Mouse (Mus musculus) neural tube, embryonic 13.5 days (tissue): Measurements from ENCODE around the gene Slc22a15. TPM values are rescaled to one million over a fixed set of nuclear protein-coding genes. Genes with fewer than 3 reads are reported as not detected.
"Not testable (repeated sequence)": the region's sequence is repeated elsewhere in the genome, so short reads cannot be mapped to it uniquely, and the experiment has no call there.

Experiments used
- ATAC-seq: fragments of 200-750 bp; cut with Nextera tagmentation; 2 replicates; pipeline ENCODE4 v1.8.0; 2017; ENCODE audit warnings: low read depth, mild to moderate bottlenecking, moderate TSS enrichment, moderate library complexity
- H3K27ac ChIP-seq: fragments of 300-500 bp; sonication (generic); replicated peaks from 2 replicates; pipeline ENCODE4 v1.5.1; 2015; ENCODE audit warnings: moderate library complexity, mild to moderate bottlenecking, inconsistent platforms
- H3K27me3 ChIP-seq: fragments of 300-500 bp; sonication (generic); 2 replicates; pipeline ENCODE4 v1.6.1; 2015; ENCODE audit warnings: mild to moderate bottlenecking, inconsistent platforms
- H3K36me3 ChIP-seq: fragments of 300-500 bp; sonication (generic); 2 replicates; pipeline ENCODE4 v1.6.1; 2015; ENCODE audit warnings: mild to moderate bottlenecking, inconsistent platforms
- H3K4me1 ChIP-seq: fragments of 300-500 bp; sonication (generic); replicated peaks from 2 replicates; pipeline ENCODE4 v1.6.1; 2015; ENCODE audit warnings: inconsistent platforms
- H3K4me2 ChIP-seq: fragments of 300-500 bp; sonication (generic); 2 replicates; pipeline ENCODE4 v1.6.1; 2015; ENCODE audit warnings: inconsistent platforms, mild to moderate bottlenecking, moderate library complexity
- H3K4me3 ChIP-seq: fragments of 300-500 bp; sonication (generic); 2 replicates; pipeline ENCODE4 v1.5.1; 2015; ENCODE audit warnings: mild to moderate bottlenecking, inconsistent platforms
- H3K9ac ChIP-seq: fragments of 300-500 bp; sonication (generic); 2 replicates; pipeline ENCODE4 v1.6.1; 2015; ENCODE audit warnings: moderate library complexity, mild to moderate bottlenecking, inconsistent platforms
- H3K9me3 ChIP-seq: fragments of 300-500 bp; sonication (generic); 2 replicates; pipeline ENCODE4 v1.6.1; 2016; ENCODE audit warnings: inconsistent platforms
- WGBS: fragments of 180-500 bp; shearing (Covaris S2); methylation state at CpG from one replicate; pipeline ENCODE4 v1.1.7; 2015; 5-methylcytosine and 5-hydroxymethylcytosine counted together
- polyA plus RNA-seq: library from polyadenylated mRNA; unstranded; fragments of >200 nt; fragmentation: Nextera tagmentation; extraction: Ambion mirVana; gene quantifications from 2 replicates; pipeline ENCODE4 v1.2.1, GENCODE M21; 2015

The Slc22a15 gene
- polyA plus RNA-seq, 1 experiment from 2014 or later: 8.8 TPM

GRCm38 (mm10) chr3:101827220-101827715, 97.0 kb downstream of the Slc22a15 start:
- no peak overlapping the region for H3K9ac ChIP-seq
- no peak overlapping the region for H3K4me3 ChIP-seq
- H3K27me3 ChIP-seq: no peaks in the 10 kb centered on the region; the same call in 1 of the 2 replicates
- no peaks in the 10 kb centered on the region for H3K36me3 ChIP-seq
- no peak overlapping the region for H3K27ac ChIP-seq
- no peaks in the 10 kb centered on the region for H3K9me3 ChIP-seq
- H3K4me2 ChIP-seq: no peak overlapping the region
- no peak for ATAC-seq
- H3K4me1 ChIP-seq: no peaks in the 10 kb centered on the region
- WGBS: 84% methylated on average over 6 of the region's 6 CpGs

DNA sequence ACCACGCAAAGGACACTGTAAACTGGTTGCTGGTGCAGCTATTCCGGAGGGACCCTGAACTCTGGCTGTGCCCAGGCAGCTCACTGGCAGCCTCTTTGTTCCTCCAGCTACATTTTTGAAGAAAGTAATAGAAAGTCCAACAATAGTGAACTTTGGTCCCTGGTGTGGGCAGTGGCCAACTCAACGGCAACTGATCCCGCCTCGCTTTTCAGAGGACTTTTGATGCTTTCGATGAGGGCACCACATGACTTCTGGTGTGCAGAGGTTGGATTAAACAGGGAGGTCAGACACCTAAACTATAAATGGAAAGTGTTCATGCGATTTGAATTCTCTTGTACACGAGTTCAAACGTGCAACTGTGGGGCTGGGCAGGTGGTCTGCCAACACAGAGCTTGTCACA, 99.9 kb downstream of the Slc22a15 start:
- Histone ChIP-seq H3K36me3 (no peaks in the 10 kb centered on the region), H3K4me1 (no peaks in the 10 kb centered on the region), H3K9ac (no peak overlapping the region), H3K27me3 (no peaks in the 10 kb centered on the region), H3K9me3 (no peaks in the 10 kb centered on the region), H3K4me3 (no peak overlapping the region), H3K4me2 (no peak overlapping the region), H3K27ac (no peak overlapping the region)
- WGBS: 89% methylated on average over 9 of the region's 9 CpGs
- ATAC-seq: no peak

GRCm38 (mm10) chr3:101822052-101822451, 102.2 kb downstream of the Slc22a15 start:
- no peaks in the 10 kb centered on the region for H3K36me3 ChIP-seq
- WGBS: 78% methylated on average over 5 of the region's 5 CpGs
- no peaks in the 10 kb centered on the region for H3K9me3 ChIP-seq
- no peak overlapping the region for H3K27ac ChIP-seq
- H3K4me1 ChIP-seq: no peaks in the 10 kb centered on the region
- no peak overlapping the region for H3K9ac ChIP-seq
- no peak overlapping the region for H3K4me2 ChIP-seq
- no peaks in the 10 kb centered on the region for H3K27me3 ChIP-seq
- no peak for ATAC-seq
- no peak overlapping the region for H3K4me3 ChIP-seq

GRCm38 (mm10) chr3:101820708-101821107, 103.5 kb downstream of the Slc22a15 start:
- WGBS: 82% methylated on average over 3 of the region's 3 CpGs
- H3K4me1 ChIP-seq, H3K9ac ChIP-seq, H3K4me2 ChIP-seq, H3K27me3 ChIP-seq, H3K27ac ChIP-seq, H3K36me3 ChIP-seq, ATAC-seq, H3K4me3 ChIP-seq, H3K9me3 ChIP-seq: not testable (repeated sequence)

- 0 out of 2 replicates have a peak, but pooled peaks cover 4% of the 10 kb centered on the region for H3K4me1 ChIP-seq
- H3K27me3 ChIP-seq: no peaks in the 10 kb centered on the region
- no peaks in the 10 kb centered on the region for H3K9me3 ChIP-seq
- H3K27ac ChIP-seq: no peak overlapping the region
- H3K36me3 ChIP-seq: no peaks in the 10 kb centered on the region
- H3K4me2 ChIP-seq: no peak overlapping the region
- H3K9ac ChIP-seq: no peak overlapping the region
- WGBS: 87% methylated on average over 3 of the region's 3 CpGs
- H3K4me3 ChIP-seq: no peak overlapping the region
- no peak for ATAC-seq
Measured at GRCm38 (mm10) chr3:101816006-101816405, 108.2 kb downstream of the Slc22a15 start.

DNA sequence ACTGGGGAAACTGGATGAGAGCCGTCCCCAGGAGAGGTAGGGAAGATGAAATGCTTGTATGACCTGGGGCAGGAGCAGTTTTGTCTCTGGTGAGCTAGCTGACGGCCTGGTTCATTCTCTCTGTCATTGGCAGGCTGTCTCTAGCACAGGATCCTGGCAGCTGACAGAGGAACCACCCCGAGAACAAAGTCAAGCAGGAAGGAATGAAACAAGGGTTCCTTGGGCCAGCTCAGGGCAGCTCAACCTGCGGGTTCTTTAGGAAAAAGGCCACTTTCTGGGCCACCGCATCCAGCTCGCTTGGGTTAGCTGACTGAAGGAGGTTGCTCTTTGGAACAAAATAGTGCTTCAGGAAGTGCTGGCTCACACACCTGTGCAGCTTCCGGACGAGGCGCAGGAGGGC, 109.5 kb downstream of the Slc22a15 start:
- no peak overlapping the region for H3K4me3 ChIP-seq
- no peak overlapping the region for H3K9ac ChIP-seq
- no peak overlapping the region for H3K4me2 ChIP-seq
- no peak overlapping the region for H3K27ac ChIP-seq
- no peaks in the 10 kb centered on the region for H3K9me3 ChIP-seq
- H3K4me1 ChIP-seq: 0 out of 2 replicates have a peak, but pooled peaks cover 4% of the 10 kb centered on the region
- H3K27me3 ChIP-seq: 0 out of 2 replicates have a peak, but pooled peaks cover 3% of the 10 kb centered on the region
- ATAC-seq: no peak
- no peaks in the 10 kb centered on the region for H3K36me3 ChIP-seq
- WGBS: 82% methylated on average over 9 of the region's 9 CpGs

- H3K4me1 ChIP-seq: peaks cover 12% of the 10 kb centered on the region; the same call in 1 of the 2 replicates
- no peak overlapping the region for H3K27ac ChIP-seq
- H3K36me3 ChIP-seq: no peaks in the 10 kb centered on the region
- peak; percentile 88 for ATAC-seq
- no peaks in the 10 kb centered on the region for H3K9me3 ChIP-seq
- 62% methylated on average over 10 of the region's 10 CpGs for WGBS
- no peak overlapping the region for H3K9ac ChIP-seq
- H3K4me2 ChIP-seq: no peak overlapping the region
- 0 out of 2 replicates have a peak, but pooled peaks cover 3% of the 10 kb centered on the region for H3K27me3 ChIP-seq
- no peak overlapping the region for H3K4me3 ChIP-seq
Measured at GRCm38 (mm10) chr3:101812341-101812962, 111.8 kb downstream of the Slc22a15 start.

DNA sequence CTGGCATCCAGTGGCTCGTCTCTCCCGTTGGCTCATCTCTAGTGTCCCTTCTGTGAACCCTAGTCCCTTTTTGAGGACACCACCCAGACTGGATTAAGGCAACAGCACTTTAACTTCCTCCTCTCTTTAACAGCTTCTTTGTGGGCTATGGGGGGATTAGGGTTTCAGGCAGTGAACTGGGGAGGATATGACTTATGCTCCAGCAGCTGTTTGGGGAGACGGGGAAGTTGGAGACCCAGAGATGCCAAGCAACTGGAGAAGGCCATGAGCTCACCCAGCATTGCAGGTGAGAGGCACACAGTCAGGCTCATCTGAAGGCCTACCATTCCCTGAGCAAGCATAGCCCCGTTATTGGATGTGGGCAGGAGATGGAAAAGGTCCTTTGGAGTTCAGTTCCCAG, 112.3 kb downstream of the Slc22a15 start:
- no peak for ATAC-seq
- H3K27ac ChIP-seq: no peak overlapping the region
- H3K9me3 ChIP-seq: no peaks in the 10 kb centered on the region
- H3K4me3 ChIP-seq: no peak overlapping the region
- peaks cover 17% of the 10 kb centered on the region for H3K4me1 ChIP-seq
- no peaks in the 10 kb centered on the region for H3K36me3 ChIP-seq
- 0 out of 2 replicates have a peak, but pooled peaks cover 3% of the 10 kb centered on the region for H3K27me3 ChIP-seq
- 78% methylated on average over 4 of the region's 4 CpGs for WGBS
- no peak overlapping the region for H3K4me2 ChIP-seq
- H3K9ac ChIP-seq: no peak overlapping the region

GRCm38 (mm10) chr3:101807646-101808045, 116.6 kb downstream of the Slc22a15 start:
- no peaks in the 10 kb centered on the region for H3K36me3 ChIP-seq
- H3K9ac ChIP-seq: no peak overlapping the region
- no peaks in the 10 kb centered on the region for H3K9me3 ChIP-seq
- peaks cover 44% of the 10 kb centered on the region for H3K4me1 ChIP-seq
- no peak for ATAC-seq
- 0 out of 2 replicates have a peak, but pooled peaks cover 3% of the 10 kb centered on the region for H3K27me3 ChIP-seq
- no peak overlapping the region for H3K4me3 ChIP-seq
- H3K27ac ChIP-seq: 0 out of 2 replicates have a peak overlapping the region, but pooled peaks have one; percentile 2
- no peak overlapping the region for H3K4me2 ChIP-seq
- 90% methylated on average over 6 of the region's 6 CpGs for WGBS

GRCm38 (mm10) chr3:101806941-101807340, 117.3 kb downstream of the Slc22a15 start:
- Histone ChIP-seq H3K4me2 (no peak overlapping the region), H3K27me3 (0 out of 2 replicates have a peak, but pooled peaks cover 3% of the 10 kb centered on the region), H3K36me3 (no peaks in the 10 kb centered on the region), H3K4me3 (no peak overlapping the region), H3K9ac (no peak overlapping the region), H3K4me1 (peaks cover 40% of the 10 kb centered on the region), H3K27ac (0 out of 2 replicates have a peak overlapping the region, but pooled peaks have one; percentile 62), H3K9me3 (no peaks in the 10 kb centered on the region)
- WGBS: 24% methylated on average over 4 of the region's 4 CpGs
- peak; percentile 74 for ATAC-seq

DNA sequence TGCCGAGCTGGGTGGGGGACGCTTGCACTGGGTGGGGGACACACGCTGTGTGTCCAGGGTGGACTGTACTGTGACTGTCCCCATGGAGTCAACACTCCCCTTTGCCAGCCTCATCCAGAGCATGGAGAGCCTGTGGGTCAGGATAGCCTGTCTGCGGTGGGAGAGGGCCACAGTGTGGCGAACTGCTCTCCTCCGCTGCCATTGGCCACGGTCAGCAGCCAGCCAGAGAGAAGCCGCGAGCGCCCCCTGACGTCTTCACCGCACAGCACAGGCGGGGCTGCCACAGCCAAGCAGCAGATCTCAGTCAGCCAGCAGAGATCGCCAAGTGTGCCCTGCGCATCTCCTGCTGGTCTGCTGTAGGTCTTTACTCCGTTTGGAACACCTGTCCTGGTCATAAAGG, 118.1 kb downstream of the Slc22a15 start:
- peak; percentile 86 for ATAC-seq
- Histone ChIP-seq H3K27ac (peak overlapping the region; percentile 62; the same call in 1 of the 2 replicates), H3K4me1 (peaks cover 40% of the 10 kb centered on the region), H3K27me3 (0 out of 2 replicates have a peak, but pooled peaks cover 3% of the 10 kb centered on the region), H3K4me3 (no peak overlapping the region), H3K9ac (no peak overlapping the region), H3K4me2 (peak overlapping the region; percentile 13; the same call in 1 of the 2 replicates), H3K36me3 (no peaks in the 10 kb centered on the region), H3K9me3 (no peaks in the 10 kb centered on the region)
- WGBS: 7% methylated on average over 16 of the region's 16 CpGs
